In the genomic region with DNA sequence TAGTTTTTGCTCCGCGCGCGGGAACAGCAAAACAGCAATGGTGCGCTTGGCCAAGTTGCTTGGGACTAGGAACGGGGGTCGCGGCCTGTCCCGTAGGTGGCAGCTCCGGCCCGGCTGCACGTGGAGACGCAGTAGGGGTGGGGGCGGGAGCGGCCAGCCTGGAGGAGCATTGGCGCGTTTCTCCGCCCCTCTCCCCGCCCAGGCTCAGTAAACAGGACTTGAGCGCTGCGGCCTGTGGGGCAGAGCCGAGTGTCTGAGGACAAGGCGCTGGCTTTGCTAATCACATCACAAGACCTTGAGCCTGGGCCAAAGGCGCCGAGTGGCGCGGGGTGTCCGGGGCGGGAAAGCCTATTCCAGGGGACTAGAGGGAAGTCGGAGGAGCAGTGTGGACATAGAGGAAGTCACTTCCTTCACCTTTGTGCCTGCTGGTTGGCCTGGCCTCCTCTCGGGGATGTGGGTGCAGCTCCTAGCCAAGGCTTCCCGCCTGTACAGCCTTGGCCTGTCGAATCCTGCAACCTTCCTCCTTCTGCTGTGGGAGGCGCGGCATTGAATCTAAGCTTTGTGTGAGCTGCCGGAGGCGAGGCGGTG, we compare ENCODE assay signal across 7 mouse cellular contexts. TPM values are rescaled to one million over a fixed set of nuclear protein-coding genes. Genes with fewer than 3 reads are reported as not detected.
A peak's percentile ranks its signal among the peaks of the same experiment; 100 is the strongest.
DNase-seq lines count a peak whose midpoint lies in the region; ATAC-seq and TF ChIP-seq lines count a peak whose summit lies in the region.

No protein-coding gene starts in this region.

- H3K27ac ChIP-seq in intestine, postnatal 0 days (ENCODE audit: low read depth, low read length): peak overlapping the region; percentile 96
- peak overlapping the region; percentile 97 for H3K27ac ChIP-seq in limb, embryonic 10.5 days
- peak overlapping the region; percentile 94 for H3K27ac ChIP-seq in midbrain, embryonic 12.5 days (replicated peaks)

- TF ChIP-seq CTCF in intestine, postnatal 0 days (IDR thresholded peaks at IDR 0.05; ENCODE audit: low read depth): peak; percentile 45; the same call in 1 of the 2 replicates

- peak; percentile 99 for DNase-seq in adrenal gland, adult 2 months
- peak; percentile 91 for DNase-seq in embryo, embryonic 9.5 days (ENCODE audit: extremely low spot score)
- DNase-seq in gastrocnemius, postnatal 4 days (ENCODE audit: low spot score in 2 of 2): peak; percentile 78 to 92
- DNase-seq in limb, embryonic 10.5 days (ENCODE audit: low spot score): peak; percentile 89
- peak; percentile 95 for DNase-seq in skeletal muscle tissue, adult 2 months (ENCODE audit: low read depth, low spot score)

- H3K36me3 ChIP-seq in intestine, postnatal 0 days (ENCODE audit: control insufficient read depth, insufficient read depth): peaks cover 26% of the 10 kb centered on the region
- H3K36me3 ChIP-seq in limb, embryonic 10.5 days: peaks cover 35% of the 10 kb centered on the region
- 0 out of 2 replicates have a peak, but pooled peaks cover 9% of the 10 kb centered on the region for H3K36me3 ChIP-seq in midbrain, embryonic 12.5 days

- H3K4me3 ChIP-seq in intestine, postnatal 0 days (ENCODE audit: low read depth, low read length): peak overlapping the region; percentile 91
- peak overlapping the region; percentile 63 for H3K4me3 ChIP-seq in limb, embryonic 10.5 days
- H3K4me3 ChIP-seq in midbrain, embryonic 12.5 days: peak overlapping the region; percentile 55

- H3K27me3 ChIP-seq in intestine, postnatal 0 days (replicated peaks; ENCODE audit: control insufficient read depth, insufficient read depth, low read length): no peaks in the 10 kb centered on the region
- no peaks in the 10 kb centered on the region for H3K27me3 ChIP-seq in limb, embryonic 10.5 days (ENCODE audit: low read depth, poor library complexity, severe bottlenecking)
- H3K27me3 ChIP-seq in midbrain, embryonic 12.5 days: peaks cover 12% of the 10 kb centered on the region; the same call in 1 of the 2 replicates

- H3K9me3 ChIP-seq in intestine, postnatal 0 days (ENCODE audit: control insufficient read depth): no peaks in the 10 kb centered on the region
- no peaks in the 10 kb centered on the region for H3K9me3 ChIP-seq in limb, embryonic 10.5 days (replicated peaks)
- no peaks in the 10 kb centered on the region for H3K9me3 ChIP-seq in midbrain, embryonic 12.5 days

- 0 out of 2 replicates have a peak, but pooled peaks cover 6% of the 10 kb centered on the region for H3K4me1 ChIP-seq in intestine, postnatal 0 days (replicated peaks; ENCODE audit: control insufficient read depth, insufficient read depth, low read length)
- H3K4me1 ChIP-seq in limb, embryonic 10.5 days: peaks cover 39% of the 10 kb centered on the region
- H3K4me1 ChIP-seq in midbrain, embryonic 12.5 days: peaks cover 34% of the 10 kb centered on the region

- H3K4me2 ChIP-seq in intestine, postnatal 0 days (replicated peaks; ENCODE audit: low read depth): peak overlapping the region; percentile 87
- peak overlapping the region; percentile 82 for H3K4me2 ChIP-seq in midbrain, embryonic 12.5 days (replicated peaks)

- peak overlapping the region; percentile 82 for H3K9ac ChIP-seq in intestine, postnatal 0 days (ENCODE audit: low read depth, low read length)
- H3K9ac ChIP-seq in midbrain, embryonic 12.5 days (replicated peaks): peak overlapping the region; percentile 76

- WGBS in intestine, postnatal 0 days: under 1% methylated on average over 37 of the region's 38 CpGs
- WGBS in limb, embryonic 10.5 days: 2% methylated on average over 38 of the region's 38 CpGs
- 2% methylated on average over 38 of the region's 38 CpGs for WGBS in midbrain, embryonic 12.5 days

- peak; percentile 83 for ATAC-seq in intestine, postnatal 0 days
- ATAC-seq in midbrain, embryonic 12.5 days (ENCODE audit: low FRiP score, low read depth): peak; percentile 74

RNA-seq across cellular contexts. Expression of a gene that starts 0.7 kb away (rescaled TPM):
- total RNA-seq in adrenal gland, adult 2 months (2021): 10 to 100 TPM; 53.6 to 87.6 TPM
- 159 and 170 TPM in 2 replicates for polyA plus RNA-seq in adrenal gland, adult 2 months (2012; rRNA removed)
- 10 to 100 TPM; 41.2 to 47.3 TPM for total RNA-seq in gastrocnemius, postnatal 4 days (2021)
- polyA plus RNA-seq in intestine, postnatal 0 days (2015; fragmentation: Nextera tagmentation; extraction: Ambion mirVana): 29.6 and 32.0 TPM in 2 replicates
- polyA plus RNA-seq in limb, embryonic 10.5 days (2016; fragmentation: Nextera tagmentation; extraction: Ambion mirVana): 13.4 and 14.2 TPM in 2 replicates
- polyA plus RNA-seq in midbrain, embryonic 12.5 days (2016; fragmentation: Nextera tagmentation; extraction: Ambion mirVana): 11.4 and 13.6 TPM in 2 replicates

Comparison
In these comparisons a context has a peak if more than half of its experiments do, and no peak if none do; other contexts are left out.
1. Peak in every context shown above with its lines: DNase-seq, ATAC-seq, H3K4me3 ChIP-seq and H3K27ac ChIP-seq.